Mouse (Mus musculus): ENCODE results near the gene Nfkbil1. TPM values are rescaled to one million over a fixed set of nuclear protein-coding genes. Genes with fewer than 3 reads are reported as not detected.
A peak's percentile ranks its signal among the peaks of the same experiment; 100 is the strongest.
"Not testable (repeated sequence)": the region's sequence is repeated elsewhere in the genome, so short reads cannot be mapped to it uniquely, and the experiment has no call there.

Nfkbil1 gene
- polyA plus RNA-seq, 1 experiment from 2014 or later = 11.0 TPM

DNA sequence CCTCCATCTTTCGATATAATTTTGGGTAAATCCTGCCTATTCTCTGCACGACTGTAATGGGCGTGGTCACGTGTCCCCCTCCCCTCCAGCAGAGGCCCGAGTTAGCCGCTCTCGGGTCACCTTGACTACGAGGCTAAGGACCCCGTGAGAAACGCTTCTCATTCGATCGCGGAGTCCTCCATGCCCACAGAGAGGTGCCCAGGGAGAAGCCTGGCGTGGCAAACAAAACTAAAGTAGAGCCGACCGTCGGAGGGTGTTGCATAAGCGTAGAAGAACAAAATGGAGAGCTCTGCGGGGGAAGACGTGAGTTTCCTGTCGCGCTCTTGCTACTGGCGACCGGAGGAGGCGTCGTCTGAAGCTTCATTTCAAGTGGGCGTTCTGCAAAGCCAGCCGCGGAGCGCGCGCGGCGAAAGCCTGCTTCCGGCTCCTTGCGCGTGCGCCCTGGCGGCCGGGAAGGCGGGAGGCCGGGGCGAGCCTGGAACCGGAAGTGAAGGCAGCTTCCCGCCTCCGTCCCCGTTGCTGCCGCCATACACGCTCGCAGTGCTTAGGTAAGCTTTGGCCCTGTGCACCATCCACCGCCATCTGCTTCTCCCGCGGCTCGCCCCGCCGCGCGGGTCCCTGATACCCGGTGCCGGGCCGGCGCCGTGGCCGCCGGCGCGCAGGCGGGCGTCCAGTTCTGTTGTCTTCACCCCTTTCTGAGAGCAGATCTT, 5.9 kb upstream of the Nfkbil1 start, which contains the start of gene Ddx39b:
Gene Ddx39b (plus strand): TSS at position 442 of the 710 bp plus-strand sequence.
- Histone ChIP-seq H3K27me3 (replicated peaks) (no peaks in the 10 kb centered on the region), H3K36me3 (peaks cover 27% of the 10 kb centered on the region), H3K9ac (peak within 1 kb of the TSS; percentile 98), H3K9me3 (no peaks in the 10 kb centered on the region), H3K4me1 (replicated peaks) (peaks cover 37% of the 10 kb centered on the region), H3K4me3 (replicated peaks) (peak within 1 kb of the TSS; percentile 73), H3K4me2 (replicated peaks) (peak within 1 kb of the TSS; percentile 88), H3K27ac (peak within 1 kb of the TSS; percentile 96)
- ATAC-seq = peak; percentile 93
- WGBS = under 1% methylated on average over 69 of the region's 69 CpGs

DNA sequence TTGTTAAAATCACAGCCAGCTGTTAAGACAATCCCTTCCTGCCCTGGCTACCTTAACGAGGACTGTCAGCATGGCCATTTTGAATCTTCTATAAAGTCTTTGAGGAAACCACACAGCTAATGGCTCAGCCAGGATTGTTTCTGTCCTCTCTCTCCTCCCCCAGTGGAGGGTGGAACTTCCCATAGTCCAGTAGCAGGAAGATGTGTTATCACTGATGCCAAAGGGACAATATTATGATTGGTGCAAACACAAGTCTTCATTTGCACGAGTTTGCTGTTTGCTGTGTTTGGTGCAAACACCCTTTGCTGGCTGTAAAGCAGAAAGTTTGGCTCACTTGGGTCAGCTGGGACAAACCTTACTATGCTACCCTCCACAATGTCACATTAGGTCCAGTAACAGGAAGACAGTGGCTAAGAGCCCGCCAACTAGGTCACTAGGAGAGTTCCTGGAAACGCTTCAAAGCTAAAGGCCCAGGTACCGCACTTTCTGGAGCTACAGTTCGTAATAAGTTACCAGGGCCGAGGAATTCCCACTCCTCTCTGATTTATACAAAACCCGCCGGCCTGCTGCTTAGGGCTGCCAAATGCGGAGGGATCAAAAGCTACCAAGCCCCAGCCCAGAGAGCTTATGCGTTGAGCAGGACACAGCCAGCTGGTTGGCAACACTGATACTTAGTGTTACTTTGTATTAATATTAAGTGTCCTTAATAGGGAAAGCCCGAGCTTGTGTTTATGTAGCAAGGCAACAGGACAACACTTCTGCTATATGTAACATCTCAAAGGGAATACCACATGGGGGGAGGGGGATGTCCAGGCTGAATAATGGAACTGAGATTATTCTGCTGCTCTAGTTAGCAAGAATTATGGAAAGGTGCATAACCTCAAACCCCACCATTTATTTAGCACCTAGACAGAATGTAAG, 5.1 kb upstream of the Nfkbil1 start:
- 26% methylated on average over 12 of the region's 12 CpGs for WGBS
- Histone ChIP-seq H3K27me3 (replicated peaks) (no peaks in the 10 kb centered on the region), H3K4me3 (replicated peaks) (peak overlapping the region; percentile 73), H3K9me3 (no peaks in the 10 kb centered on the region), H3K4me1 (replicated peaks) (peaks cover 33% of the 10 kb centered on the region), H3K27ac (peak overlapping the region; percentile 96), H3K4me2 (replicated peaks) (peak overlapping the region; percentile 88), H3K36me3 (peaks cover 21% of the 10 kb centered on the region), H3K9ac (peak overlapping the region; percentile 28; the same call in 1 of the 2 replicates)
- ATAC-seq = no peak

DNA sequence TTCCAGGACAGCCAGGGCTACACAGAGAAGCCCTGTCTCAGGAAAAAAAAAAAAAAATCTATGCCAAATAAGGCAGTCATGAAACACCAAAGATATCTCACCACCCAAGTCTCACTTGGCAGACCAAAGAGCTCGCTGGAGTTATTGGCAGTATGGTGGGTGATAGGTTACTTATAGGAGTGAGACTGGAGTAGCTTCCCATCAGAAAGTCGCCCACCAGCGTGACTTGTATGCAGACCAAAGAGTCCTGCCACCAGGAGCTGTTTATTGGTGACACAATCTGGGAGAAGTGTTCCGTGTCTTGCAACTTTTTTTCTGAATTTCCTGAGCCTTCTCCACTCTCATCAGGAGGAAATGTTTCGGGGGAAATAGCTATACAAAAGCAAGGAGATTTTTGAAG, 4.1 kb upstream of the Nfkbil1 start:
- Histone ChIP-seq H3K27me3 (replicated peaks) (no peaks in the 10 kb centered on the region), H3K9ac (no peak overlapping the region), H3K4me2 (replicated peaks) (no peak overlapping the region), H3K4me1 (replicated peaks) (peaks cover 24% of the 10 kb centered on the region), H3K9me3 (no peaks in the 10 kb centered on the region), H3K36me3 (peaks cover 12% of the 10 kb centered on the region), H3K4me3 (replicated peaks) (no peak overlapping the region), H3K27ac (0 out of 2 replicates have a peak overlapping the region, but pooled peaks have one; percentile 96)
- no peak for ATAC-seq
- 83% methylated on average over 5 of the region's 5 CpGs for WGBS

DNA sequence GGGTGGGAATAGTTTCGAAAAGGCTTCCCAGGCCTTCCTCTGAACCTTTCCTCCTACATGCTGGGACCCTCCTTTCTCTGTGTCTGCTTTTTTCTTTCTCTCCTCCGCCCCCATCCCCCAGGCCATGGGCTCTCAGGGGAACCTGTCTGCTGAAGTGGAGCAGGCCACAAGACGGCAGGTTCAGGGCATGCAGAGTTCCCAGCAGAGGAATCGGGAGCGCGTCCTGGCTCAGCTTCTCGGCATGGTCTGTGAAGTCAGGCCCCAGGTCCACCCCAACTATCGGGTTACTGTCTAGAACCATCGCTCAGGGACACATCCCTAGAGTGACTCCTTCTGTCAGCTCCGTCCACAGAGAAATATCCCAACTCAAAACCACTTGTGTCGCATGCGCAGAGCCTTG, 1.9 kb upstream of the Nfkbil1 start:
- Histone ChIP-seq H3K4me1 (replicated peaks) (peaks cover 28% of the 10 kb centered on the region), H3K36me3 (no peaks in the 10 kb centered on the region), H3K27ac (no peak overlapping the region), H3K9me3 (no peaks in the 10 kb centered on the region), H3K4me3 (replicated peaks) (no peak overlapping the region), H3K9ac (no peak overlapping the region), H3K4me2 (replicated peaks) (no peak overlapping the region), H3K27me3 (replicated peaks) (no peaks in the 10 kb centered on the region)
- ATAC-seq = no peak
- 94% methylated on average over 12 of the region's 12 CpGs for WGBS

DNA sequence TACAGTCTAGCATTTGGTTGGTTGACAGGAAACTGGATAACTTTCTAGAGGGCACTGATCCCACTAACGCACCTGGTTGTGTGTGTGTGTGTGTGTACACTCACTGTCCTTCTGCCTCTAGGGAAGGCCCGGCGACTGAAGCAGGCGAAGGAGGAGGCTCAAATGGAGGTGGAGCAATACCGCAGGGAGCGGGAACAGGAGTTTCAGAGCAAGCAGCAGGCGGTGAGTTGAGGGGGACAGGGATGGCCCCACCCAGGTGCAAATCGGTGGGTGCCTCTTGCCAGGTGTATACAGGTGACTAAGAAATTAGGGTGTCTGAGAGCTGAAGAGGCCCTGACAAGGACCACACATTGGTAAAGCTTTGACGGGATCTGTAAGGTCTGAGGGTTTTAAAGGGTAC, 1.4 kb upstream of the Nfkbil1 start:
- WGBS = 77% methylated on average over 9 of the region's 9 CpGs
- H3K9me3 ChIP-seq = no peaks in the 10 kb centered on the region
- ATAC-seq = no peak
- H3K4me2 ChIP-seq (replicated peaks) = no peak overlapping the region; the same call in 1 of the 2 replicates
- H3K4me3 ChIP-seq (replicated peaks) = no peak overlapping the region
- no peak overlapping the region for H3K27ac ChIP-seq
- no peaks in the 10 kb centered on the region for H3K27me3 ChIP-seq (replicated peaks)
- H3K36me3 ChIP-seq = no peaks in the 10 kb centered on the region
- H3K4me1 ChIP-seq (replicated peaks) = peaks cover 31% of the 10 kb centered on the region
- H3K9ac ChIP-seq = no peak overlapping the region

DNA sequence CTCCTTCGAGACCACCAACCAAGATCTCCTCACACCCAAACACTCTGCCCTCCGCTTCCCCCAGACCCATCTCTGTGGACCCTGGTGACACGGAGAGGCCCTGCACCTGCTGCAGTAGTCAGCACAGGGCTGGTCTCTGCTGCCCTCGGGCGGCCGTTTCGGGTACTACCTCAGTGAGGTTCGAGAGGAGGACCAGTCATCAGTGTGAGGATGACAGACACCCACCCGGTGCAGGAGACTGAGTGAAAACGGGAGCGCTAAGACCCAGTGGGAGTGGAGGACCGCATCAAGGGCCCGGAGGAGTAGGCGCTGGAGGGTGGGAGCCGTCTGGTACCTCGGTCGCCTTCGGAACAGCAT, 776 bp upstream of the Nfkbil1 start:
- H3K27ac ChIP-seq = peak overlapping the region; percentile 98
- no peaks in the 10 kb centered on the region for H3K9me3 ChIP-seq
- peak overlapping the region; percentile 88 for H3K4me2 ChIP-seq (replicated peaks)
- H3K27me3 ChIP-seq (replicated peaks) = no peaks in the 10 kb centered on the region
- peaks cover 34% of the 10 kb centered on the region for H3K4me1 ChIP-seq (replicated peaks)
- peak overlapping the region; percentile 86 for H3K9ac ChIP-seq
- 1% methylated on average over 18 of the region's 18 CpGs for WGBS
- peak; percentile 61 for ATAC-seq
- peaks cover under 1% of the 10 kb centered on the region; the same call in 1 of the 2 replicates for H3K36me3 ChIP-seq
- peak overlapping the region; percentile 57 for H3K4me3 ChIP-seq (replicated peaks)

DNA sequence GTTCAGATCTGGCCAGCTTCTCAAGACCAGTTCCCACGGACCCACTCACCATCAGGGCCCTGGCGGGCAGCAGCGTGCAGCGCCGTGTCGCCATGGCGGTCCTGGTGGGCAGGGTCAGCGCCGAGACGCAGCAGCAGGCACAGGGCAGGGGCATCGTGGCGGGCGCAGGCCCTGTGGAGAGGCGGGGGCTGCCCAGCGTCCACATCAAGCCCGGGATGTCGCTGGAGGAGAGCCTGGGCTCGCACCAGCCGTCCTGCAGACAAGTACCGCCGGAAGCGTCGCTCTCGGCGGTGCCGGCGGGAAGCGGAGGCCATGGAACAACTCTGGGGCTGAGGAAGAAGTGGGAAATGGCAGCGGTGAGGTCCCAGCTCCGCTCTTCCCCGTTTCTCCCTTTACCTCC, 689 bp downstream of the Nfkbil1 start:
- Histone ChIP-seq H3K4me3 (replicated peaks) (peak overlapping the region; percentile 57), H3K4me1 (replicated peaks) (peaks cover 26% of the 10 kb centered on the region), H3K9me3 (no peaks in the 10 kb centered on the region), H3K36me3 (peaks cover 7% of the 10 kb centered on the region; the same call in 1 of the 2 replicates), H3K4me2 (replicated peaks) (peak overlapping the region; percentile 88), H3K9ac (peak overlapping the region; percentile 86), H3K27me3 (replicated peaks) (no peaks in the 10 kb centered on the region), H3K27ac (peak overlapping the region; percentile 98)
- peak; percentile 21 for ATAC-seq
- WGBS = 7% methylated on average over 31 of the region's 31 CpGs

DNA sequence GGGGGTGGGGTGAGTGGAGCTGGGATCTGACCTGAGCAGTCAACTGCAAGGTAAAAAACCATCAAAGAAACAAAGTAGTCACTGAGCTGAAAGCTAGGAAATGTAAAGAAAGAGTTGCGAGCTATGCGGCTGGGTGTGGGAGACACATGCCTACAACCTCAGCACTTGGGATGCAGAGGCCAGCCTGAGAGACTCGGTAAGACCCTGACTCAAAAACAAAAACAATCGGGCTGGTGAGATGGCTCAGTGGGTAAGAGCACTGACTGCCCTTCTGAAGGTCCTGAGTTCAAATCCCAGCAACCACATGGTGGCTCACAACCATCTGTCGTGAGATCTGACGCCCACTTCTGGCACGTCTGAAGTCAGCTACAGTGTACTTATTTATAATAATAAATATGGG, 1.5 kb downstream of the Nfkbil1 start:
- Histone ChIP-seq H3K36me3 (peaks cover 15% of the 10 kb centered on the region), H3K4me1 (replicated peaks) (peaks cover 28% of the 10 kb centered on the region), H3K27ac (peak overlapping the region; percentile 74), H3K4me3 (replicated peaks) (0 out of 2 replicates have a peak overlapping the region, but pooled peaks have one; percentile 57), H3K4me2 (replicated peaks) (peak overlapping the region; percentile 88)
- not testable (repeated sequence) for H3K27me3 ChIP-seq (replicated peaks); ATAC-seq; H3K9ac ChIP-seq; H3K9me3 ChIP-seq
- WGBS = 79% methylated on average over 7 of the region's 7 CpGs

DNA sequence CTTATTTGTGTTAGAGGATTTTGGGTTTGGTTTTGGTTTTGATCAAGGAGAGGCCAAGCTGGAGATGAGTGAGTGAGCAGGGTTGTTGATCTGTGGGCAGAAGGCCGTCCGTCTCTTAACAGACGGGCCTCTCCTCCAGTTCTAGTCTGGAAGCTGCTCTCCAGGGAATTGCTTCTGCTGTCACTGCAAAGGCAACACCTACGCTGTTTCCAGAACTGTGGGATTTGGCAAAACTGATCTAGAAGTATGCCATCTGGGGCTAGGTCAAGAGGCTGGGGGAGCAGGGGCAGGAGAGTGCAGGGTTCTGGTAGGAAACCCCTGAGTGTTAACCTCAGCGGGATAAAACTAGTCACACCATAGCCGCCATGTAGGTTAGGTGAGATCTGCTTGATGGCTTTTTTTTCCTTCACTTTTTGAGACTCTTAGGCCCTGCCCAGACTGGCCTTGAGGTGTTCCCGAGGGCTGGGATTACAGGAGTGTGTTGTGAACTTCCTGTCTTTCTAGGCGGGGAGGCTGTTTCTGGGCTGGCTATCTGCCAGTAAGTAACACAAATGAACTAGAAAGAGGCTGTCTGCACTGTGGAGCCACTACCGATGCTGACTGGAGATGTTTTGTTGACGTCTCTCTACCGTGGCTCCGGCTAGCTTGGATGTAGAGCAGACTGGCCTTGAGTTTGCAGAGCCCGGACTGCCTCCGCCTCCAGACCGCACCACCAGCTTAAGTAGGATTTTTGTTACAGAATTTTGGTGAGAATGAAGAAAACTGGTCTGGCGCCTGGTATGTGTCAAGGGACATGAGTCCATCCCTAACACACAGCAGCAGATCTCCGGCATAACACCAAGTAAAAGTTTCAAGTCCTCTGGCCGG, 2.2 kb downstream of the Nfkbil1 start, which contains the start of gene Atp6v1g2:
Gene Atp6v1g2 (plus strand): TSS at position 547 of the 867 bp plus-strand sequence.
- no peak for ATAC-seq
- Histone ChIP-seq H3K27me3 (replicated peaks) (no peaks in the 10 kb centered on the region), H3K9me3 (no peaks in the 10 kb centered on the region), H3K4me1 (replicated peaks) (peaks cover 28% of the 10 kb centered on the region), H3K9ac (peak within 1 kb of the TSS; percentile 5; the same call in 1 of the 2 replicates), H3K4me3 (replicated peaks) (peak within 1 kb of the TSS; percentile 57; the same call in 1 of the 2 replicates), H3K27ac (peak within 1 kb of the TSS; percentile 74), H3K36me3 (peaks cover 15% of the 10 kb centered on the region), H3K4me2 (replicated peaks) (peak within 1 kb of the TSS; percentile 88)
- WGBS = 46% methylated on average over 18 of the region's 18 CpGs

DNA sequence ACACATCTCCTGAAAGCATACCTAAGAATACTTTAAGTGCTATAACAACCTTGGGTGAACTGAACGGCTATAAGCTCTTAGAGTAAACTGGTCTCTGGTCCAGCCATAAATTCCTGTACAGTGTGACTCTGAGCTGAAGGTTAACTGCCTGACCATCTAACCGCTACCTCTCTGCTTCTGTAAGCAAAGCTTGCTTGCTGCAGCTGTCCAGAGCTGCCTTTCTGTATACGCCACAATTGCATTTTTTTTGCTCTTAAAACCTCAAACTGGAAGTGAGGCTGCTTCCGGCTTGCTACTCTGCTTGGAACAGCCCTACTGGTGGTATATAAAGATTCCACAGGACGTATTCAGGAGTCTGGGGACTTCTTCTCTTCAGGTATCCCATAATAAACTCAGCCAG, 2.9 kb downstream of the Nfkbil1 start:
- H3K4me2 ChIP-seq (replicated peaks) = 0 out of 2 replicates have a peak overlapping the region, but pooled peaks have one; percentile 20
- no peak overlapping the region for H3K4me3 ChIP-seq (replicated peaks)
- H3K9ac ChIP-seq = 0 out of 2 replicates have a peak overlapping the region, but pooled peaks have one; percentile 5
- WGBS = 51% methylated on average over 5 of the region's 5 CpGs
- peak overlapping the region; percentile 74; the same call in 1 of the 2 replicates for H3K27ac ChIP-seq
- no peaks in the 10 kb centered on the region for H3K27me3 ChIP-seq (replicated peaks)
- no peak for ATAC-seq
- H3K4me1 ChIP-seq (replicated peaks) = peaks cover 31% of the 10 kb centered on the region
- H3K36me3 ChIP-seq = peaks cover 19% of the 10 kb centered on the region
- H3K9me3 ChIP-seq = no peaks in the 10 kb centered on the region

DNA sequence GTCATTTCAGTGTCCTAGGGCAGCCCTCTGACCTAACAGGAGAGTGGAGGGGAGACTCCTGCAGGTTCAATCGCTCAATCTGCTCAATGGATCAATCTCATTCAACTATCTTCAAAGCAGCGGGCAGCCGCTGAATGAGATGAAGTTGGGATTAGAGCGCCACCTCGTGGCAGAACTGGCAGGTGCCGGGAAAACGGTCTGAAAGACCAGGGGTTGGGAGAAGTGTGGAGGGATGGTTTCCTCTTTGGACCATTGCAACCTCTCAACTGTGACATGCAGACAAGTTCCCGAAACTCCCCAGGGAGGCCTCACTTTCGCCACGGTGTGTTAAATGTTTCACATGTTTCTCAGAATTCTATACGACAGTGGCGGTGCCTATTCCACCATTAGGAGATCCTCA, 3.5 kb downstream of the Nfkbil1 start:
- Histone ChIP-seq H3K27me3 (replicated peaks) (no peaks in the 10 kb centered on the region), H3K9me3 (no peaks in the 10 kb centered on the region), H3K27ac (0 out of 2 replicates have a peak overlapping the region, but pooled peaks have one; percentile 74), H3K4me2 (replicated peaks) (peak overlapping the region; percentile 24; the same call in 1 of the 2 replicates), H3K9ac (no peak overlapping the region), H3K36me3 (peaks cover 19% of the 10 kb centered on the region), H3K4me3 (replicated peaks) (no peak overlapping the region), H3K4me1 (replicated peaks) (peaks cover 31% of the 10 kb centered on the region)
- 14% methylated on average over 12 of the region's 12 CpGs for WGBS
- ATAC-seq = no peak

Measured in intestine, embryonic 15.5 days (tissue).